Mouse (Mus musculus) thymus, postnatal 36 days (tissue): ENCODE results near the gene Edem1.

ENCODE experiments used
- DNase-seq, 2 experiments: peaks; one replicate each; pipeline ENCODE4 v3.0.0; 2022; ENCODE audit warnings: mixed read lengths in 2 of 2

The Edem1 gene

GRCm38 (mm10) chr6:108828234-108828868 is at the start of gene Edem1:
TSS of gene Edem1 (plus strand) at chr6:108828641.
- DNase-seq, result peak; percentile 97 to 98

- no peak for DNase-seq
Measured at GRCm38 (mm10) chr6:108781865-108782264, 46.6 kb upstream of the Edem1 start.

DNA sequence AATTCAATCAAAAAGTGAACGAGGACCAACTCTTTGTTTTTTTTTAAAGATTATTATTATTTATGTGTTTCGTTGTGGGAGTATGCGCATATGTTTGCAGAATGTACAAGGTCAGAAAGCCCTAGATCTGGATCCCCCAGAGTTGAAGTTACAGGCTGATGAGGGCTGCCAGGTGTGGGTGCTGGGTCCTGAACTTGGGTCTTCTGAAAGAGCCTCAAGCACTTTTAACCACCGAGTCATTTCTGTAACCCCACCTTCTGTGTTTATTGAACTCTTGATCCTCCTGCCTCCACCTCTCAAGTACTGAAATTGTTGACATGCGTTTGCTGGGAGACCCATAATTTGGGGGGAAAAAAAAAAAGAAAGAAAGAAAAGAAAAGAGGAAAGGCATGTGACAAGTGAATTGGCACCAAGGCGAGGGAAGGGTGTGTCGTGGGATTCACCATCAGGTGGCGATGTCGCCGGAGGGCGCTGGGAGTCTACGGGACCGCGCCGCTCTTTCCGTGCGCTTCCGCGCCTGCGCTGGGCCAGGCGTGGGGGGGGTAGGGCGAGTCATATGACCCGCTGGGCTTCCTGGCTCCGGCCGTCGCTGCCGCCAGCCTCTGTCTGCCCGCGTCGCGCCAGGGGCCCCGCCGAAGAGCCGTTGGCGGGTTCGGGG is 45.8 kb upstream of the Edem1 start, which contains the start of gene Arl8b:
Arl8b (plus strand) TSS at position 574 of the 658 bp plus-strand sequence.
- peak; percentile 95 to 96 for DNase-seq

- no peak for DNase-seq
Measured at GRCm38 (mm10) chr6:108783184-108783881, 45.1 kb upstream of the Edem1 start.

DNA sequence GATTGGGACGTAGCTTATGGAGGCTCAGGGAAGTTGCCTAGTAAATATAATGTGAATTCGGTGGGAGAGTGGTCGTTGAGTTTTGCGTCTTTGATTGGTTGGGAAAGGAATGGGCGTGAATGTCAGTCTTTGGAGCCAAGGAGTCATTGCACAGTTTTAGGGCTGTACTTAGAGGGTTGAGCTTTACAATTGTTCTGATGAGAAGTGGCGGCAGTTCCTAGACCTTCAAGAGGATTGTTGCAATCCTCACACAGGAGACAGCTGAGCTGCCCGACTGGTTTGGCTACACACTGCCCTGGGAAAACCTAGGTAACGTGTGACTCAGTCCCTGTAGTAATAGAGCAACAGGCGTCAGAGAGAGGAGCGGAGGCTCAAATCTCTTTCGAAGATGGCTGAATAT is 44.4 kb upstream of the Edem1 start:
- DNase-seq, result no peak

- DNase-seq, result no peak
Measured at GRCm38 (mm10) chr6:108784796-108785195, 43.6 kb upstream of the Edem1 start.

GRCm38 (mm10) chr6:108785551-108785950 is 42.9 kb upstream of the Edem1 start:
- DNase-seq, result no peak

GRCm38 (mm10) chr6:108791498-108791897 is 36.9 kb upstream of the Edem1 start:
- DNase-seq, result no peak

GRCm38 (mm10) chr6:108795912-108796311 is 32.5 kb upstream of the Edem1 start:
- DNase-seq, result no peak

- peak; percentile 14 to 32 for DNase-seq
Measured at GRCm38 (mm10) chr6:108796706-108797105, 31.7 kb upstream of the Edem1 start.

- DNase-seq, result no peak
Measured at GRCm38 (mm10) chr6:108805194-108805593, 23.2 kb upstream of the Edem1 start.

DNA sequence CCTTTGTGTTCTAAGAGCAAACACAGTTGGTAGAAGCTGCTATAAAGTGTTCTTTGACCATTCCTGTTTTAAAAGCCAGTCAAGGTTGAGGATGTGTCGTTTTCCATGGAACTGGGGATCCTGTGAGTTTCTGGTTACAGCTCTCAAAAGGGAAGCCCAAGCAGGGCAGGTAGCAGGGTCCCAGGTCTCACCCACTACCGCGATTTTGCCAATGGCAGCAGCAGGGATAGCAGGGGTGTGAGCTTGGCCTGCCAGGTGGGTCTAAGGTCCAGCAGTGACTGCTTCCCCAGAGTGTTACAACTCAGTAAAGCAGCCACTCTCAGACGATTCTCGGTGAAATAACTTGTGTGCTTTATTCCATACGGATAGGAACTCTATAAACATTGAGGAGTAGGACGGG is 22.6 kb upstream of the Edem1 start:
- DNase-seq, result no peak

- peak; percentile 53 to 56 for DNase-seq
Measured at GRCm38 (mm10) chr6:108807446-108807845, 21.0 kb upstream of the Edem1 start.

GRCm38 (mm10) chr6:108808786-108809185 is 19.7 kb upstream of the Edem1 start:
- no peak for DNase-seq

- peak; percentile 33 to 36 for DNase-seq
Measured at GRCm38 (mm10) chr6:108810237-108810636, 18.2 kb upstream of the Edem1 start.

DNA sequence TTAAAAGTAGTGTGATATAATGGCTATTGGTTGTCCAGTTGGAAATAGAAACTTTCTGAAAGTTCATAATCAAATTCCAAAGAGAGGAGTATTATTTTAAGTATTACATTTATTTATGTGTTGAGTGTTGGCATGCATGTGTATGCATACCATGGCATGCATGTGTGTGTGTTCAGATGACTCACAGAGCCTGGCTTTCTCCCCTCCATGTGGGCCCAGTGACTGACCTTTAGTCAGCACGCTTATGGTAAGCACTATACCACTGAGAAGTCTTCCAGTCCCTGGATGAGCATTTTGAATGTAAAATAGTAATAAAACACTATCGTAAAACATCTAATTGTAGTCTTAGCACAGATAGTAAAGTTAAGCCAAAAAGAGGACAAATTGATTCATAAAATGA is 16.3 kb upstream of the Edem1 start:
- DNase-seq, result no peak

GRCm38 (mm10) chr6:108817510-108817909 is 10.9 kb upstream of the Edem1 start:
- no peak for DNase-seq

DNA sequence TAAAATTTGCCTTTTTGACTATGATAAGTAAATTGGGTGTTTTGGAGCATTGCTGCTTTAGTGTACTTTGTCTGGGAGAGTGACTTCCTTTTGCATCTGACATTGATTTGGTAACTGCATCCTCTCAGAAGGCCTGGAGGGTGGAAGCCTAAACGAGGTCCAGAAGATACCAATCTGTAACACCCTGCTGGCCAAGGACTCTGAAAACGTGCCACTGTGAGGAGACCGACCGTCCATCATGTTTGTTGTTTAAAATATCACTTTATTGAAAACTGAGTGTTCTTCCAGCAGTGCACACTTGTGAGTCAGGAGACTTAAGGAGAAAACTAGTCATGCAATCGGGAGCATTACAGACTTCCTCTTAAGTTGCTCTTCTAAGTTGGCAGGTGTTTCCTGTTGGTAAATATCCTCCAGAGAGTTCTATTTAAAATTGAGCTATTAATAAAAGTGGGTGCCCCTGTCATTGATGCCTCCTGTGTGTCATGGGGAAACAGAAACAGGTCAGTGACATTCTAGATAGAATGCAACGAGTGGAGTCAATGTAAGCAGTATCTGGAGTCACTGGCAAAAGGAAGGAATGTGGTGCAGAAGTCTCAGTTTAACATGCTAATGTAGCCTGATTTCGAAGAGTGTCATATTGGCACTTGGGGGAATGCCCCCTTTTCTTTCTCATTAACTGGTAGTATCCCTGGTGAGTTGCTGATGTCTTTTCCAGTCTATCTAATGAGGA is 3.5 kb upstream of the Edem1 start:
- DNase-seq, result no peak

DNA sequence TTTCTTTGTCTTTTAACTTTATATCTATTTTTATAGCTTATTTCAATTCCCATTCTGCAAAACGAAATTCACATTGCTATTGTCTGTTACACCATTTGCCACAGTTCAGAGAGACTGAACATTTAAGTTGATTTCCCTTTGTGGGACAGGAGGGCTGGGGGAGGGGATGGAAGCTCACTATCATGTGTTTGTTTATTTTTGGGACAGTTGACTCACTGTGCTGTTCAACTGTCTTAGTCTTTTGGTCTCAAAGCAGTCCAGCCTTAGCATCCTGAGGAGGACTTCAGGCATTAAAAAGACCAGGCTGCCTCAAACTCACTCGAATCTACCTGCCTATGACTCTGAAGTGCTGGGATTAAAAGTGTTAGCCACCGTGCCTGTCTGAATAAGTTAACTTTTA is 2.4 kb upstream of the Edem1 start:
- DNase-seq, result no peak

- DNase-seq, result no peak
Measured at GRCm38 (mm10) chr6:108827336-108827920, 1.0 kb upstream of the Edem1 start.

- DNase-seq, result peak; percentile 64 to 72
Measured at GRCm38 (mm10) chr6:108828872-108829271, 431 bp downstream of the Edem1 start.
